Mouse (Mus musculus): ENCODE results near the gene Gfap.
A peak's percentile ranks its signal among the peaks of the same experiment; 100 is the strongest.

The Gfap gene

DNA sequence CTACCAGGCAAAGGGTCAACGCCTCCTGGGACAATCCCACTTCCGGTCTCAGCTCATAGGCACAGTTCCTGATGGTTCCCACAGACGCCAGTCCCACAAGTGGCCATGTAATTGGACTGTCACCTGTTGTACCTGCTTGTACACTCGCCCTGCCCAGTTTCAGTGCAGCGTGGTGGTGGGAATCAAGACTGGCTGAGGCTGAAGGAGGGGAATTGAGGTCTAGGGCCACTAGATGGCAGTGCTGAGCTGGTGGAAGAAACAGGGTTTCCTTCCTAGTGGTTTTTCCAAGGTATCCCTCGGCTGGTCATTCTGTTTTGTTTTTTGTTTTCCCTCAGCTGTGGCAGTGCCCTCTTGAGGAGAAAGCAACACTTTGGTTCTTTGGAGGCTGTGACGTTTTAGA, at the start of gene Gfap:
Gene Gfap (minus strand): TSS at position 150 of the 400 bp plus-strand sequence.
- peak; percentile 88 for DNase-seq

GRCm38 (mm10) chr11:102948043-102948961, 47.6 kb upstream of the Gfap start:
- DNase-seq, result peak; percentile 49

- no peak for DNase-seq
Measured at GRCm38 (mm10) chr11:102946992-102947343, 46.3 kb upstream of the Gfap start.

- peak; percentile 97 for DNase-seq
Measured at GRCm38 (mm10) chr11:102946265-102946991, 45.7 kb upstream of the Gfap start, which contains the start of gene C1ql1. TSS of gene C1ql1 (minus strand) at chr11:102946688.

DNA sequence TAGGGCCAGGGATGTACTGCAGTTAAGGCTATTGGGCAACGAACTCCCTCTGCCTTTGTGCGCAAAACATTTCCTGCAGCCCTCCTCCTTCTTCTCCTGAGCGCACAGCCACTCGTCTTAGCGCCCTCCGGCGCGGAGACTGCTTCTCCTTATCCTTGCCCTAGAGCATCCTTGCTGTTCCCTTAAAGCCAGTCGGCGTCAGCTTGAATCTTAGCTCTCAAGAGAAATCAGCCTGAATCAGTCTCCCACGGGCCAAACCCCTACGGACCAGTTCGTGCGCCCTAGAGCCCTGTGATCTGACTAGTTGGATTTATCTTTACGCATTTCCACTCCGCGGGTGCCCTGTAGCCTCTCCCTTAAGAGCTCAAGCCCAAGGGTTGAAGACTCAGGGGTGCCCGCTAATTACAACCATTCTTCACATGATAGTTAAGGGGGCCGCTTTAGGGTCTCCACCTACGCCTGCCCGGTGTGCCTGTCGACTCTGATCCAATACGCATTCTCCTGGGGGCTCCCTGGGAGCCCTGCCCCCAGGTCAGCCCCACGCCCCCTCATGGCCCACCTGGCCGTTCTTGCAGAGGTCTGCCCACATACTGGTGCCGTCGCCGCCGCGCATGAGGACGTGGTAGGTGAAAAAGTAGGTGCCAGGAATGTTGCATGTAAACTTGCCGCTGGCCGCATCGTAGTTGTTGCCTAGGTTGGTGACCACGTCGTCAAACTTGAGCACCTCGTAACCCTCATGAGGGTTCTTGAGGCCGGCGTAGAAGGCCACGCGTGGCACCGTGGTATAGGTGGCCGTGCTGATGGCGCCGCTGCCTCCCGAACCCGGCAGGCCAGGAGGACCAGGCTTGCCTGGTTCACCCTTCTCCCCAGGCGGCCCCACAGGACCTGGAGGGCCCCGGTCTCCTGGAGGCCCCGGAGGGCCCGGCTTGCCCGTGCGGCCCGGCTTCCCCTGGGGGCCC, 44.9 kb upstream of the Gfap start:
- peak; percentile 31 for DNase-seq

DNA sequence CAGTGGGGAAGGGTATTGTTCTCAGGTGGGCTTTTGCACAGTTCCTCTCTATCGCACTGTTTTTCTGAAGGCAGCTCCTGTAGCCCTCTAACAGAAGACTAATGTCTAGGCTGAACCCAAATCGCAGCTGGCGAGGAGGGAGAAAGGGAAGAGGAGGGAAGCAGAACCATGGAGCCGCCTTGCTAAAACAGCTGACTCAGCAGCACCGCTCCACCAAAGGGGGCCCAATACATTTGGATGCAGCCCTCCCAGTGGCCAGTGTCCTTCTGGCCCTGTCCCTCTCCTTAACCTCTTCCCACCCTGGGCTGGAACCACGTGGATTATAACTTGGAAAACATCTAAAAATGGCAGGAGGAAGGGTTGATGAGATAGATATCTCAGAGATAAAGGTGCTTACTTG, 40.5 kb upstream of the Gfap start:
- DNase-seq, result no peak

- no peak for DNase-seq
Measured at GRCm38 (mm10) chr11:102939024-102939675, 38.4 kb upstream of the Gfap start.

DNA sequence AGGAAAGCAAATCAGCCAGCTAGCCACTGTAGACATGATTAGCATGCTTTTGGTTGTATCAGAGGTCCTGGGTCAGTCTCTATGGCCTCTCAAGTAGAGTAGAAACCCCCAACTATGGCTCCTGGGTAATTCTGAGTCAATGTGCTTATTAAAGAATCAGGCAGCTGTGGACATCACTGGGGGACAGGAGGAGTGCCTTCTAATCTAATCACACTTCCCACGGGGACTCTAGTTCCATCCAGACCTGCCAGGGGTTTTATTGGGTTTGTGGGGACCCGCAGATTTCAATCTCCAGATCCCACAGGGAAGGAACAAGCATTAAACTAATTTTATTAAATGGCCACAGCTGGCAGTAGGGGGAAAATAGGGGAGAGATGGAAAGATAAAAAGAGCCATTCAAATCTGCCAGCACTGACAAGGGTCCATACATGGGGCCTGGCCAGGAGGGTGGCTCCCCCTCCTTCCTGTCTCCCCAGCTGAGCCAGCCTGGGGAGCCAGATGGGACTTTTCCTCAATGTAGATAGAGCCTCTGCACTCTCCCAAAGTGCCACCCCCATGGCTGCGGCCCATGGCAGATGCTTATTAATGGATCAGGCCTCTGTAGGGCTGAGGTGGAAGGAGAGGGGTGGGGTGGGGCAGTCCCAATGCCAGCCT, 36.9 kb upstream of the Gfap start:
- DNase-seq, result no peak

DNA sequence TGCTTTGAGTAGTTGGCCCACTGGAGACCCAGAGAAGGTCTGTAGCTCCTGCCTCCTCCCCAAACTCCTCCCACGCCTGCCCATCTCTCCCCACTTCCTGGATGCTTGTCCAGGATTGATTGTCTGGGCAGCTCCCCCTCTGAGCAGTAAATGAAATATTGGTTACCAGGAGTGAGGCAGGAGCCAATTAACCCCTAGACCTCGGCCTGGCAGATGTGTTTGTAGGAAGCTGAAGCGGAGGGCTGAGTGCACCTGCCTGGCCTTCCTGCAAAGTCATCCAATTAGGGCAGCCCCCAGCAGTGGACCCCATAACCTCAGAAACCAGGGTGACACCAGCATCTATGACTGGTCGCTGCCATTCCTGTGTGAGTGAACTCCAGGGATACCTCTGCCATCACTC, 35.6 kb upstream of the Gfap start:
- DNase-seq, result peak; percentile 22

- DNase-seq, result no peak
Measured at GRCm38 (mm10) chr11:102930672-102931071, 30.0 kb upstream of the Gfap start.

DNA sequence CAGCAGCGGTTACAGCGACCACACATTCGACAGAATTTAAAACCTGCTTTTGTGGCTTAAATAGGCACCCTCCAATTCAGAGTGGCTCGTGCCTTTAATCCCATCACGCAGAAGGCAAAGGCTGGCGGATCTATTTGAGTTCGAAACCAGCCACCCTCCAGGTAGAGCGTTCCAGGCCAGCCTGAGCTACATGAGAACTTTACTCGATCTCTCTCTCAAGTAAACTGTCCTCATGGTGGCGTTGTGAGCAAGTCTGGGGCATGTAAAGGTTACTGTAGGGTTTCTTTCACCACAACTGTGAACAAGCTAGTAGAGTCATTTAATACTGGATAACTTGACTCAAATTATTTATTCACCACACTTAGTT, 24.6 kb upstream of the Gfap start:
- peak; percentile 80 for DNase-seq

DNA sequence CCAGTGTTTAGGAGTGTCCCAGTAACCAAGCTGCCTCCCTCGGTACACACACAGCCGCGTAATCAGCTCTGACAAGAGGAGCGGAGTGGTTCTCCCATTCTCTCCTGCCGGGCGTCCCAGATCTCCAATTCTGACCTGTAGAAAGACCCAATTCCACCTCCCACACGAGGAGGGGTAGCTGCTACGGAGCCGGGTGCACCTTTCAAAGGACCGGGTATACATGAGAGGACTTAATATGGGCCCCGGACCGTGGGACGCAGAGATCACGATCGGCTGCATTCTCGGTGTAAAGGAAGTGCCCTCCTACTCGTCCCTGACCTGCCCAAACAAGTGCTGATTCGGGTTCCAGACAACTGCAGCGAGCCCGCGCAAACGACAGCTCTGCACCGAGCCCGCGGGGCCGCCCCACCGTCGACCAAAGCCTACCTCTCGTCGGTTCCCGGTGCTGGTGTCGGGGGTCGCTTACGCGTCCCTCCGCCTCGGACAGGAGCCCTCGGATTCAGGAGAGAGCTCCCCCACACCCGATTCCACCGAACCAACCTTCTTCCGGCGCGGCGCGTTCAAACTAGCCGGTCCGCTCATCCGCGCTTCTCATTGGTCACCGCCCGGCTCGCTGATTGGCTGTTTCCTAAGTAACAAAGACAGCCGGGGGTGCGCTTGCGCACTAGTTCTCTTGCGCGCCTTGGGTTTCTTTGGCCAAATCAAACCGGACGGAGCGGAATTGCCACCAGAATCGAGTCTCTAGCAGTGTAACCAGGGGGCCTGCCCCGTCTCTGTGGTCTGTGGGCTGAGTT, 24.0 kb upstream of the Gfap start, which contains the start of gene Kif18b:
Gene Kif18b (minus strand): TSS at position 568 of the 794 bp plus-strand sequence.
- peak; percentile 99 for DNase-seq

DNA sequence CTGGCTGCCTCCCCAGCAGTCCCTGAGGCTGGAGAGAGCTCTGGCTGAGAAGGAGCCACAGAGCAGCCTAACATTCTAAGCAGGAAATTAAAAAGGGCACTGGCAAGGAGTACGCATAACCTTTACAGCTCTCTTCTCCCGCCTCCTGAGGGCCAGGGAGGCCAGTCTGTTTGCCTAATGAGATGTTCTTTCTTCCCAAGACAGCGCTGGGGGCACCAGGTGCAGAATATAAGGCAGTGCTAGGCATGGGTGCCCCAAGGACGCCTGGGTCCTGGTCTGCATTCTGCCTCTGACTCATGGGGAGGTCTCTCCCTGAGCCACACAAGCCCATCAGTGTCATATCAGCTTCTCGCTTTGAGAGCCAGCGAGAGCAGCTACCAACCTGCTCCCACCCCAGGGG, 20.8 kb upstream of the Gfap start:
- DNase-seq, result no peak

DNA sequence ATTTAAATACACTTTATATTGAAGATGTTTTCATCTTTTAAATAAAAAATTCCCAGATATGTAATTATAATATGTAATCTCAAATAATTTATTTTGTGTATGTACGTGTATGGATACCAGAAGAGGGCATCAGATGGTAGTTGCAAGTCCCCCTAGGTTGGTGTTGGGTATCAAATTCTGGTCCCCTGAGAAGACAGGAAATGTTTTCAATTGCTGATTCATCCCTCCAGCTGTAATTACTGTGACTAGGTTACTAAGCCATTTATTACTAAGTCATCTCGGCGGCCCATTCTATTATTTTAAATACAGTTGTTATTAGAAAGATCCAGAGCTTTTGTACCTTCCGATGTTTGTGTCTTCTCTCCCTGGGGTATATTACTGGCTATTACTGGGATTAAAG, 17.4 kb upstream of the Gfap start:
- DNase-seq, result no peak

DNA sequence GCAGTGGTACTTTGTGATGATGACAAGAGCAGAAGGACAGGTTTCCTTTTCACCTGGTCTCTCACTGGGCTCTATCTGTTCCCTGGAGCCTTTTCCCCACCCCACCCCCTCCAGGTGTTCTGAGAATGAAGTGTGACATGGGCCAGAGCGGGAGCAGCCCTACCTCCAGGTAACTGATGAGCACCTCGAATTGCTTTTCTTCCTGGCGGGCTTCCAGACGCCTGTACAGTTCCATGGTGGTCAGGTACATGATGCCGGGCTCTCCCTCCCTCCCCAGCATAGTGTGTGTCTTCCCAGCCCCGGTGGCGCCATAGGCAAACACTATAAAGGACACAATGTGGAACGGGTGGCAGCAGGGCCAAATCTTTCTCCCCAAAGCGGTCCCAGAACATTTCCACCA, 14.7 kb upstream of the Gfap start:
- no peak for DNase-seq

GRCm38 (mm10) chr11:102911376-102911775, 10.7 kb upstream of the Gfap start:
- no peak for DNase-seq

DNA sequence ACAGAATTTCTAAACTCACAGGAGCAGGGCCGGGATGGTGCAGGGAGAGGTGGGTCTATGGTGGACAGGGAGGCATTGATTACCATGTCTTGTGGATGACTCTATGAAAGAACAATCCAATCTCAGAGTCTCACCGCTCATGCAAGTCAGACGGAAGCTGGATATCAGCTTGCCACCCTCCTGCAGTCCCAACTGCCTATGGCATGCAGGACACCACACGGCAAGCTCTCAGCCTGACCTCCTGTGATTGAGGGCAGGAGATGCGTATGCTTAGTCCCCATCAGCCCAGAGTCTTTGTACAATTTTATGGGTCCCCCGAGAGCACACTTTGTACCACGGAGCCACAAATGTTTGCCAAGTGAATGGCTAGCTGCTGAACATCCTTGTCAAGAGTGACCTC, 2.9 kb upstream of the Gfap start:
- DNase-seq, result no peak

DNA sequence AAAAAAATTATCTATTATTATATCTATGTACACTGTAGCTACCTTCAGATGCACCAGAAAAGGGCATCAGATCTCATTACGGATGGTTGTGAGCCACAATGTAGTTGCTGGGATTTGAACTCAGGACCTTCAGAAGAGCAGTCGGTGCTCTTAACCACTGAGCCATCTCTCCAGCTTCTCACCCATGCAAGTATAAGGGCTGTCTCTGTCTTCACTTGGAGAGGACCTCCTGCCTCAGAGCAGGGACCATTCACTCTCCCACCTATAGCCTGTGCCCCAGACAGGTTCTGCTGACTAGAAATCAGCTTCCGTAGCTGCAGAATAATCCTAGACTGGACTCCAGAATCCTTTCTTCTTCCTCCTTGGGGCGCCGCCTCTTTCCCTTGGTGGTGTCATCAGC, 1.4 kb upstream of the Gfap start:
- DNase-seq, result no peak

DNA sequence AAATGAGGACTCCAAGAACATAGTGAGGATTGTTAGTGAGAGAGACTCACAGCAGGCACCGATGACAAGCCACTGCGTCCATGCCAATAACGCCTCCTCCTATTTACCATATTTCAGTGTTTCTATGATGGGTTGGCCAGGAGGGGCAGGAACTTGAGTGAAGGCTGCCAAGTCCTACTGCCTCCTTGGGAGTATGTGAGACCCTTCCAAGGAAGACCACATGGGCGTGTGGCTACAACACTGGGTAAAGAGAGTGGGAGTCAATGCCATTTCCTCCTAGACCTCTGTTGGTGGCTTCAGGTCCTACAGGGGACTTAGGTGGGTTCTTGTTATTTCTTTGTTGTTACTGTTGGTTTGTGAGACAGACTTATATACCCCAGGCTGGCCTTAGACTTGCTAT, 487 bp upstream of the Gfap start:
- no peak for DNase-seq

DNA sequence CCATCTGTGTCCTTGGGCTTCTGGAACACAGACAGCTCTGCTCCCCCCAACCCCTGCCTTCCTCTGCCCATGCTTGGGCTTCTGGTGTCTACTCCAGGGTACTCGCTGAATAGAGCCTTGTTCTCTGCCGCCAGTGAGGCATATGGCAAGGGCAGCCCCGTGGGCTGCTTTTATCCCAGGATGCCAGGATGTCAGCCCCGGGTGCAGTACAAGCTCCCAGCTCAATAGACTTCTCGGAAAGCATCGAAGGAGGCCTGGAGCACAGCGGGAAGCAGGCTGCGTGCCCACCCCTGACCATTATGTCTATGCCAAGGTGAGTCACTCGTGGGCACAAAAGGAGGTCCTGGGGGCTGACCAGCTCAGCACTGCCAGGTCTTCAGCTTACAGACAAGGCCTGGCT, 2.3 kb downstream of the Gfap start:
- DNase-seq, result no peak

DNA sequence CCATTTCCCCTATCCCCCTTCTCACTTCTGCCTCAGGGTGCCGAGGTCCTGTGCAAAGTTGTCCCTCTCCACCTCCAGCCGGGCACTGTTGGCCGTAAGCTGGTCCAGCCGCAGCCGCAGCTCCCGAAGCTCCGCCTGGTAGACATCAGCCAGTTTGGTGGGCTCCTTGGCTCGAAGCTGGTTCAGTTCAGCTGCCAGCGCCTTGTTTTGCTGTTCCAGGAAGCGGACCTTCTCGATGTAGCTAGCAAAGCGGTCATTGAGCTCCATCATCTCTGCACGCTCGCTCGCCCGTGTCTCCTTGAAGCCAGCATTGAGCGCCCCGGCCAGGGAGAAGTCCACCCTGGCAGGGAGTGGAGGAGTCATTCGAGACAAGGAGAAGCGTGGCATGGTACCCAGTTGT, 4.1 kb downstream of the Gfap start:
- no peak for DNase-seq
